Mouse (Mus musculus) mammary gland, adult 2 months (tissue): Measurements from ENCODE around the gene Mrps26. TPM values are rescaled to one million over a fixed set of nuclear protein-coding genes. Genes with fewer than 3 reads are reported as not detected.

Source experiments
- polyA plus RNA-seq: library from polyadenylated mRNA; depleted of rRNA; stranded (reverse); fragments of >200 nt; gene quantifications from 2 replicates; pipeline ENCODE4 v1.2.3, GENCODE M21; 2012; ENCODE audit warnings: low replicate concordance; rRNA removed

The Mrps26 gene
- polyA plus RNA-seq, result 43.1 and 102 TPM in 2 replicates

GRCm38 (mm10) chr2:130563212-130564055 is at the start of gene Mrps26:
Gene Mrps26, plus strand, starts transcription at chr2:130563742.

DNA sequence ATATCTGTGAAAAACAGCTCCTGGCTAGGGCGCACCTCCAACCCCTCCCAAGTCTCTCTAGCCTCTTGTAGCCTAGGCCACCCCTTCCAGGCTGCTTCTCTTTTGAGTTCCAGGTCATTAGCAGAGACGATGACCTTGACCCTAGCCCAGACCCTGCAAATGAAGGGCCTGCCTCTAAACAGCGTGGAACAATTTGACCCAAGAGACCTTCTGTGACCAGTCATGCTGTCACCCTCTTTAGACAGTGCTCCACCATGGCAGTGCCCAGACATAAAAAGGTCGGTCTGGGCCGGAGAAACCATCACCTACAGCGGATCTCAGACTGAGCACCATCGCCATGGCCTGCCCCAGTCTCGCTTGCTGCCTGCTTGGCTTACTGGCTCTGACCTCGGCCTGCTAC is 12.3 kb downstream of the Mrps26 start, which contains the start of gene Oxt:
Oxt (plus strand) TSS at position 301 of the 400 bp plus-strand sequence.

DNA sequence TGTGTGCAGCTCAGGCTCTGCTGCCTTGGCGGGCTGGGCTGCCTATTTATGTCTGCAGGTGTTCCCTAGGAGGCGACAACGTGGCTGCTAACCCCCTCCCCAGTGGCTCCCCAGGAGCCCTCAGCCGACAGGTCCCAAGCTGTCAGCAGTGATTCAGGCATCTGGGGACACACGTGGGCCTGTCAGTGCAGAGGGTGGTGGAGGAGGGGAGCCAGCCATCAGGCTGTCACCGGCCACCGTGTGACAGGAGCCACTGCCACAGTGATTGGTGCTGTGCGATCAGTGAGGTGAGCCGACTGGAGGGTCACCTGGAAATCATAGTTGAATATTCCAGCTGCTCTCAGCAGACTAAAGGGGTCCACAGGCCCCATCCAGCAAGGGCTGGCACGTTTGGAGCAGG is 19.0 kb downstream of the Mrps26 start, which contains the start of gene Avp:
Avp (minus strand) TSS at position 3 of the 400 bp plus-strand sequence.

Other genes with a start within 250 kb of the Mrps26 start
- gene Cpxm1, start 166.2 kb upstream of the Mrps26 start, polyA plus RNA-seq, result 67.7 and 77.2 TPM in 2 replicates
- gene Gm28372, start 158.5 kb upstream of the Mrps26 start, polyA plus RNA-seq, result not detected in 2 replicates
- gene 1700020A23Rik, start 158.5 kb upstream of the Mrps26 start, polyA plus RNA-seq, result not detected in 2 replicates
- not detected in 2 replicates for gene Tmem239, start 157.3 kb upstream of the Mrps26 start, polyA plus RNA-seq
- gene Vps16, start 139.4 kb upstream of the Mrps26 start, polyA plus RNA-seq, result 61.1 and 100 TPM in 2 replicates
- 44.2 and 51.1 TPM in 2 replicates for gene Pced1a, start 139.0 kb upstream of the Mrps26 start, polyA plus RNA-seq
- 60.0 and 66.0 TPM in 2 replicates for gene Ptpra, start 113.5 kb upstream of the Mrps26 start, polyA plus RNA-seq
- 0.44 TPM in 1 of 2 replicates, not detected in the other for gene Oxt, start 12.4 kb downstream of the Mrps26 start, polyA plus RNA-seq
- not detected in 2 replicates for gene Avp, start 18.8 kb downstream of the Mrps26 start, polyA plus RNA-seq
- gene Fastkd5, start 66.3 kb downstream of the Mrps26 start, polyA plus RNA-seq, result 1.1 and 2.6 TPM in 2 replicates
- 6.6 and 7.8 TPM in 2 replicates for gene Ubox5, start 66.3 kb downstream of the Mrps26 start, polyA plus RNA-seq
- 9.7 and 11.4 TPM in 2 replicates for gene Lzts3, start 79.1 kb downstream of the Mrps26 start, polyA plus RNA-seq
- gene Ddrgk1, start 100.9 kb downstream of the Mrps26 start, polyA plus RNA-seq, result 79.1 and 84.2 TPM in 2 replicates
- gene Itpa, start 103.9 kb downstream of the Mrps26 start, polyA plus RNA-seq, result 23.2 and 24.8 TPM in 2 replicates
- 4.2 and 5.1 TPM in 2 replicates for gene Slc4a11, start 133.8 kb downstream of the Mrps26 start, polyA plus RNA-seq